Mouse (Mus musculus): ENCODE data around the gene Gh.
"Not testable (repeated sequence)": the region's sequence is repeated elsewhere in the genome, so short reads cannot be mapped to it uniquely, and the experiment has no call there.

DNA sequence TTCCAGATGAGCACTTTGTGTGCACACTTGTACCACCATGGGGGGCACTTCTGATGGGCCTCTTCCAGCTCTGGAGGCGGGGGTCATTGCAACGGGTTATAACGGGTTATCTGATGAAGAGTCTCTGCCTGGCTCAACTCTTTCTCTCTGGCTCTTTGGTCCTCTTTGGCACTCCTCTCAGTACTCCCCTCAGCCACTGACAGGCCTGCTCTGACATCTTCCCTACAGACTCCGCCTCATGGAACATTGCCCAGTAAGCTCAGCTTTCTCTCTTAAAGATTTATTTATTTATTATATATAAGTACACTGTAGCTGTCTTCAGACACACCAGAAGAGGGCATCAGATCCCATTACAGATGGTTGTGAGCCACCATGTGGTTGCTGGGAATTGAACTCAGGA lies 37.7 kb upstream of the Gh start:
- TF ChIP-seq CTCF (IDR thresholded peaks at IDR 0.05; ENCODE audit: borderline replicate concordance, insufficient read depth, low read length); POLR2A (IDR thresholded peaks at IDR 0.05; ENCODE audit: low read depth, low read length): not testable (repeated sequence)

Measured in embryonic fibroblast, embryonic 13.5 days (primary cell).